Mouse (Mus musculus): ENCODE measurements around the gene Uqcrq. TPM values are rescaled to one million over a fixed set of nuclear protein-coding genes. Genes with fewer than 3 reads are reported as not detected.

Gene Uqcrq
- polyA plus RNA-seq, 1 experiment from 2014 or later = 916 TPM

DNA sequence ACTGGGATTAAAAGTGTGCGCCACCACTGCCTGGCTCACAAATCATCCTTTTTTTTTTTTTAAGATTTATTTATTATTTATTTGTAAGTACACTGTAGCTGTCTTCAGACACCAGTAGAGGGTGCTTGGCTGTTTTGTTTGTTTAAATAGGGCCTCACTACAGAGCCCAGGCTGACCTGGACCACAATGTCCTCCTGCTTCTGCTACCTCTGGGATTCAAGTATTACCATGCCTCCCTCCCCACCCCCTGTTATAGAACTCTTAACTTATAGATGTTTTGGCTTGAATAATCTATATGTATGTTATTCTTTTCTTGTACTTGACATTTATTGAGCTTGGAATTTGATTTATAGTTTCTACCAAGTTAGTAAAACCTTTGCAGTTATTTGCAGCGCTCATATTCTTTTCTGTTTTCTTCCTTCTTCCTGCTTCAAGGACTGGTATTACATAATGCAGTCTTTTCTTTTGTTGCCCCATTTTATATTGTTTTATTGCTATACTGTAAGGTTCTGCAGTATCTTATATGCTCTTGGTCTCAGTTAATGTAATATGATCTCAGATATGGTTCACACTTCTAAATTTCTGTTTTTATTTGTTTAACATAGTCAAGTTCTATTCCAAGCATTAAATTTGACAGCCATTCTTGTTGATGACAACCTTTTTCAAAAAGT, 46.7 kb downstream of the Uqcrq start:
- peaks cover 2% of the 10 kb centered on the region; the same call in 1 of the 2 replicates for H3K36me3 ChIP-seq (ENCODE audit: control insufficient read depth, insufficient read depth, low read length)
- H3K9ac ChIP-seq (ENCODE audit: low read depth, low read length) = no peak overlapping the region
- H3K4me3 ChIP-seq (ENCODE audit: low read length) = no peak overlapping the region
- H3K9me3 ChIP-seq (ENCODE audit: control insufficient read depth, low read length) = no peaks in the 10 kb centered on the region
- ATAC-seq = no peak
- 94% methylated on average over 2 of the region's 2 CpGs for WGBS
- no peaks in the 10 kb centered on the region for H3K27me3 ChIP-seq (replicated peaks; ENCODE audit: control insufficient read depth, insufficient read depth, low read length)
- H3K4me1 ChIP-seq (ENCODE audit: control insufficient read depth, insufficient read depth, low read depth, low read length) = no peaks in the 10 kb centered on the region
- H3K27ac ChIP-seq (ENCODE audit: low read depth, low read length) = no peak overlapping the region
- H3K4me2 ChIP-seq (ENCODE audit: low read length) = no peak overlapping the region

DNA sequence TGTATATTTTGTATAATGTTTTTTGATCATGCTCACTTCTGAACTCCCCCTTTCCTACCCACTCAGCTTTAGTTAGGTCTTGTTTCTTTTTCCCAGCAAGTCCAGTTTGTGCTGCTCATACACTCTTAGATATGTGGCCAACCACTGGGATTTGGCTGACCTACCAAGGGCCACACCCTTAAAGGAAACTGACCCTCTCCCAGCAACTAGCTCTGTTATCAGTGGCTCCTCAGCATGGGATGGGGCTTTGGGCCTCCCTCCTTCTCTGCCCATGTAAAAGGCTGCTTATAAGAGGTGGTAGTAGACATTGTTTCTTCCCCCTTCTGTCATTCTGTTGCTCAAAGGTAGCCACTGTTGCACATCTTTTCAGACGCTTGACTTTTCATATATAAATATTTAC, 51.7 kb downstream of the Uqcrq start:
- H3K9me3 ChIP-seq (ENCODE audit: control insufficient read depth, low read length) = no peaks in the 10 kb centered on the region
- no peak for ATAC-seq

More for the DNA sequence above, 51.7 kb downstream of the Uqcrq start:
- Histone ChIP-seq H3K9ac (ENCODE audit: low read depth, low read length) (no peak overlapping the region), H3K4me2 (ENCODE audit: low read length) (no peak overlapping the region), H3K27me3 (replicated peaks; ENCODE audit: control insufficient read depth, insufficient read depth, low read length) (no peaks in the 10 kb centered on the region), H3K27ac (ENCODE audit: low read depth, low read length) (no peak overlapping the region), H3K4me3 (ENCODE audit: low read length) (no peak overlapping the region), H3K36me3 (ENCODE audit: control insufficient read depth, insufficient read depth, low read length) (peaks cover 5% of the 10 kb centered on the region), H3K4me1 (ENCODE audit: control insufficient read depth, insufficient read depth, low read depth, low read length) (no peaks in the 10 kb centered on the region)
- 87% methylated on average over 1 of the region's 1 CpGs for WGBS

Small RNAs within 50 kb of the gene (microRNA-seq; reads per million reads assigned to microRNA genes)
- gene Mir6920 = not detected

Other genes with a start within 250 kb of the Uqcrq start
- 41.0 and 41.5 TPM in 2 replicates for gene Hspa4, start 130.4 kb downstream of the Uqcrq start, polyA plus RNA-seq (2015; fragmentation: Nextera tagmentation; extraction: Ambion mirVana)
- gene Zcchc10, start 106.2 kb downstream of the Uqcrq start, polyA plus RNA-seq (2015; fragmentation: Nextera tagmentation; extraction: Ambion mirVana) = 11.9 and 14.3 TPM in 2 replicates
- 37.1 and 40.4 TPM in 2 replicates for gene Aff4, start 80.0 kb downstream of the Uqcrq start, polyA plus RNA-seq (2015; fragmentation: Nextera tagmentation; extraction: Ambion mirVana)
- 0.33 and 0.44 TPM in 2 replicates for gene Leap2, start 7.7 kb downstream of the Uqcrq start, polyA plus RNA-seq (2015; fragmentation: Nextera tagmentation; extraction: Ambion mirVana)
- gene Gdf9, start 192 bp upstream of the Uqcrq start, polyA plus RNA-seq (2015; fragmentation: Nextera tagmentation; extraction: Ambion mirVana) = 3.0 and 4.1 TPM in 2 replicates
- not detected in 2 replicates for gene Gm10447, start 26.3 kb upstream of the Uqcrq start, polyA plus RNA-seq (2015; fragmentation: Nextera tagmentation; extraction: Ambion mirVana)
- 3.2 and 3.6 TPM in 2 replicates for gene Shroom1, start 26.4 kb upstream of the Uqcrq start, polyA plus RNA-seq (2015; fragmentation: Nextera tagmentation; extraction: Ambion mirVana)
- gene Gm9837, start 39.6 kb upstream of the Uqcrq start, polyA plus RNA-seq (2015; fragmentation: Nextera tagmentation; extraction: Ambion mirVana) = not detected in 2 replicates
- 0.34 TPM in 1 of 2 replicates, not detected in the other for gene Gm9945, start 49.3 kb upstream of the Uqcrq start, polyA plus RNA-seq (2015; fragmentation: Nextera tagmentation; extraction: Ambion mirVana)
- 1.5 TPM in 2 replicates for gene Sowaha, start 49.4 kb upstream of the Uqcrq start, polyA plus RNA-seq (2015; fragmentation: Nextera tagmentation; extraction: Ambion mirVana)
- gene Sept8, start 88.4 kb upstream of the Uqcrq start, polyA plus RNA-seq (2015; fragmentation: Nextera tagmentation; extraction: Ambion mirVana) = 23.1 and 23.4 TPM in 2 replicates
- gene Kif3a, start 136.5 kb upstream of the Uqcrq start, polyA plus RNA-seq (2015; fragmentation: Nextera tagmentation; extraction: Ambion mirVana) = 306 and 352 TPM in 2 replicates
- 3.9 and 4.5 TPM in 2 replicates for gene Il4, start 187.8 kb upstream of the Uqcrq start, polyA plus RNA-seq (2015; fragmentation: Nextera tagmentation; extraction: Ambion mirVana)
- gene Il13, start 203.9 kb upstream of the Uqcrq start, polyA plus RNA-seq (2015; fragmentation: Nextera tagmentation; extraction: Ambion mirVana) = not detected in 2 replicates

All from hindbrain, embryonic 16.5 days (tissue).